Mouse (Mus musculus) adrenal gland, postnatal 36 days (tissue): ENCODE results near the gene Cacna2d3. TPM values are rescaled to one million over a fixed set of nuclear protein-coding genes. Genes with fewer than 3 reads are reported as not detected.

Experiments
- DNase-seq, 2 experiments: peaks; one replicate each; pipeline ENCODE4 v3.0.0; 2021; ENCODE audit warnings: mixed read lengths in 1 of 2
- total RNA-seq, 2 experiments: library from RNA; stranded (reverse); gene quantifications; 2 replicates each; pipeline ENCODE4 v1.2.3; 2021

The Cacna2d3 gene
- total RNA-seq, 2 experiments from 2014 or later: 2.9 to 4.5 TPM

GRCm38 (mm10) chr14:29060679-29061078 is 661.0 kb downstream of the Cacna2d3 start:
- DNase-seq: no peak

- peak; percentile 64 to 65 for DNase-seq
Measured at GRCm38 (mm10) chr14:29051951-29052835, 669.5 kb downstream of the Cacna2d3 start.

GRCm38 (mm10) chr14:29042355-29042754 is 679.3 kb downstream of the Cacna2d3 start:
- DNase-seq: no peak

- no peak for DNase-seq
Measured at GRCm38 (mm10) chr14:29041498-29041897, 680.2 kb downstream of the Cacna2d3 start.

GRCm38 (mm10) chr14:29040606-29041364 is 680.9 kb downstream of the Cacna2d3 start:
- peak; percentile 76 to 82 for DNase-seq

- no peak for DNase-seq
Measured at GRCm38 (mm10) chr14:29038246-29038645, 683.4 kb downstream of the Cacna2d3 start.

- no peak for DNase-seq
Measured at GRCm38 (mm10) chr14:29031858-29032395, 689.7 kb downstream of the Cacna2d3 start.

GRCm38 (mm10) chr14:29030519-29030918 is 691.1 kb downstream of the Cacna2d3 start:
- DNase-seq: no peak

- peak; percentile 43 to 56 for DNase-seq
Measured at GRCm38 (mm10) chr14:29029896-29030420, 691.7 kb downstream of the Cacna2d3 start.

- DNase-seq: no peak
Measured at GRCm38 (mm10) chr14:29029107-29029469, 692.6 kb downstream of the Cacna2d3 start.

GRCm38 (mm10) chr14:29028391-29029106 is 693.1 kb downstream of the Cacna2d3 start:
- no peak for DNase-seq

GRCm38 (mm10) chr14:29027276-29027675 is 694.4 kb downstream of the Cacna2d3 start:
- DNase-seq: no peak

GRCm38 (mm10) chr14:29025335-29025734 is 696.3 kb downstream of the Cacna2d3 start:
- no peak for DNase-seq

- DNase-seq: no peak
Measured at GRCm38 (mm10) chr14:29023246-29023645, 698.4 kb downstream of the Cacna2d3 start.

GRCm38 (mm10) chr14:29021295-29021694 is 700.4 kb downstream of the Cacna2d3 start:
- no peak for DNase-seq

- no peak for DNase-seq
Measured at GRCm38 (mm10) chr14:29018316-29019000, 703.2 kb downstream of the Cacna2d3 start.

GRCm38 (mm10) chr14:29017883-29018282 is 703.8 kb downstream of the Cacna2d3 start, which contains the start of gene Lrtm1:
Gene Lrtm1 (plus strand): TSS chr14:29018208.
- DNase-seq: peak; percentile 33 to 54

- DNase-seq: peak in 1 of 2 experiments; percentile 8
Measured at GRCm38 (mm10) chr14:29015896-29016295, 705.8 kb downstream of the Cacna2d3 start.

GRCm38 (mm10) chr14:29014680-29015079 is 707.0 kb downstream of the Cacna2d3 start:
- peak; percentile 9 to 15 for DNase-seq

- no peak for DNase-seq
Measured at GRCm38 (mm10) chr14:29013161-29013560, 708.5 kb downstream of the Cacna2d3 start.

- no peak for DNase-seq
Measured at GRCm38 (mm10) chr14:29009644-29010043, 712.0 kb downstream of the Cacna2d3 start.
